Mouse (Mus musculus): ENCODE results near the gene Rcan3.

Rcan3 gene

GRCm38 (mm10) chr4:135433443-135434394 is at the start of gene Rcan3:
Gene Rcan3 (minus strand): TSS chr4:135433853.
- DNase-seq (ENCODE audit: low read depth in 1 of 2, low spot score in 2 of 2), result peak; percentile 14 to 28

GRCm38 (mm10) chr4:135480370-135480769 is 46.7 kb upstream of the Rcan3 start:
- no peak for DNase-seq (ENCODE audit: low read depth in 1 of 2, low spot score in 2 of 2)

- no peak for DNase-seq (ENCODE audit: low read depth in 1 of 2, low spot score in 2 of 2)
Measured at GRCm38 (mm10) chr4:135477851-135478250, 44.2 kb upstream of the Rcan3 start.

- DNase-seq (ENCODE audit: low read depth in 1 of 2, low spot score in 2 of 2), result no peak
Measured at GRCm38 (mm10) chr4:135463406-135463805, 29.8 kb upstream of the Rcan3 start.

- no peak for DNase-seq (ENCODE audit: low read depth in 1 of 2, low spot score in 2 of 2)
Measured at GRCm38 (mm10) chr4:135453572-135453971, 19.9 kb upstream of the Rcan3 start.

GRCm38 (mm10) chr4:135453164-135453563 is 19.5 kb upstream of the Rcan3 start:
- DNase-seq (ENCODE audit: low read depth in 1 of 2, low spot score in 2 of 2), result no peak

DNA sequence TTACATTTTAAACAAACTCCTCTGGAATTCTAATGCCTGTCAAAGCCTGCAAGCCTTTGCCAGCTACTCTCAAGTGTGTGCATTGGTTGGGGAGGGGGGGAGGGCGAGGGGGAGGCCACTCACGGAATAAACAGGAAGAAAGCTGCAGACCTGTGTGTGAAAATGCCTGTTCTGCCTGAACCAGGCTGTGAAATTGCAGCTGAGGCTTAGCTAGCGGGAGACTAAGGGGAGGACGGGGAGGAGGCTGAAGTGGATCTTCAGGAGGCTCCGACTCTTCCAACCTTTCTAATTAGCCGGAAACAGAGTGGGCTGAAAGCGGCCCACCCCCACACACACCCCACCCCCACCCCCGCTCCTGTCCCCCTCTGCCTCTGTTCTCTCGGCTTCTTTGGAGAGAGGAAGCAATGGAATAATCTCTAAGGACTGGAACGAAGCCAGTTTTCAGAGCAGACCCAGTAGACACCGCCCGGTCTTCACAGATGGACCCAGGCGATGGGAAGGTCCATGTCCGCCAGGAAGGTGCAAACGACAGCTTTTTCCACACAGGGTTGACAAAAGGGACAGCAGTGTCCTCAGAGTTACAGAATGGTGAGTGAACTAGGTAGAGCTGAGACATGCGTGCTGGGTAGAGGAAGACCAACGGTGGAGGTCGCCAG is 17.8 kb upstream of the Rcan3 start:
- no peak for DNase-seq (ENCODE audit: low read depth in 1 of 2, low spot score in 2 of 2)

GRCm38 (mm10) chr4:135442473-135442872 is 8.8 kb upstream of the Rcan3 start:
- no peak for DNase-seq (ENCODE audit: low read depth in 1 of 2, low spot score in 2 of 2)

DNA sequence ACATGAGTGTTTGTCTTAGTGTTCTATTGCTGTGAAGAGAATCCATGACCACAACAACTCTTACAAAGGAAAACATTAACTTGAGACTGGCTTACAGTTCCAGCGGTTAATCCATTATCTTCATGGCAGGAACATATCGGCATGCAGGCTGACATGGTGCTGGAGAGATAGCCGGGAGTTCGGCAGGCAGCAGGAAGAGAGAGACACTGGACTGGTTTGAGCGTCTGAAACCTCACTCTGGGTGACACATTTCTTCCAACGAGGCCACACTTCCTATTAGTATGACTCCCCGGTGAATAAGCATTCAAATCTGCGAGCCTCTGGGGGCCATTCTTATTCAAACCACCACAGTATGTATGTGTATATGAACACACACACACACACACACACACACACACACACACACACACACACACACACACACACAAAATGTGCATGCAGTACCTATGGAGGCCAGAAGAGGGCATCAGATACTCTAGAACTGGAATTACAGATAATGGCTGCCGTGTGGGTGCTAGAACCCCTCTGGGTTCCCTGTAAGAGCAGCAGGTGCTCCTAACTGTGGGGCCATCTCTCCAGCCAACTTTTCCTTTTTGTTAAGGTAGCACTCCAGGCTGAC is 6.4 kb upstream of the Rcan3 start:
- DNase-seq (ENCODE audit: low read depth in 1 of 2, low spot score in 2 of 2), result peak in 1 of 2 experiments; percentile 31

DNA sequence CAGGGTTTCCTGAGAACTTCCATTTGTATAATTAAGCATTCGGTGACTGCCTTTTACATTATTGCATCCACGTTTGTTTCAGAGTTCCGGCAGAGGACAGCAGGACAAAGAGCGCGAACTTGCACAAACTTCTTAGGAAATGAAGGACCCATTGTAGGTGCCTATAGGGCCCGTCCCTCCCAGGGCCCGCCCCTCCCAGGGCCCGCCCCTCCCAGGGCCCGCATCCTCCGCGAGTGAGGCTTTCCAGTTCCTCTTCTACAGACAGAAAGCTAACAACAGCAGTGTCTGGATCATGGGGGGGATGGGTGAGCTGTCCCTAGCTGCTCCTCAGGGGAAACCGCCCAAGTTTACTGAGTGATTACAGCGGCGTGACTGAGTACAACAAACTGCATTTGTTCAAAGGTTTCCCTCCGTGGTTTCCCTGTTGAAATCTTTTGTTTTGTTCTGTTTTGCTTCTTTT is 5.6 kb upstream of the Rcan3 start:
- DNase-seq (ENCODE audit: low read depth in 1 of 2, low spot score in 2 of 2), result peak; percentile 45 to 59

DNA sequence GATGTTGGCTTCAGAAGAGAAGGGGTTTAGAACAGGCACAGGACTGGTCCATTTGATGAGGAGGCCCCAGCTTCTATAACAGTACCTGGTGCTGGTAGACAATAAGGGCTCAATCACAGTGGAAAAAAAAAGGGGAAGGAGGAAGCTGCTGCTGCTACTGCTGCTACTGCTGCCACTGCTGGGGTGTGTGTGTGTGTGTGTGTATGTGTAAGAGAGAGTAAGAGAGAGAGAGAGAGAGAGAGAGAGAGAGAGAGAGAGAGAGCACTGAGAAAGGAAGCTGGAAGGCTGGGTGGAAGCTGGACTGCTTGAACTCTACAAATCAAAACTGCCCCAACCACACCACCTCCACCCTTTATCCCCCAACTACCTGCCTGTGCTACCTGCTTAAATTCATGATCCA is 4.3 kb upstream of the Rcan3 start:
- DNase-seq (ENCODE audit: low read depth in 1 of 2, low spot score in 2 of 2), result no peak

- DNase-seq (ENCODE audit: low read depth in 1 of 2, low spot score in 2 of 2), result no peak
Measured at GRCm38 (mm10) chr4:135436291-135436690, 2.6 kb upstream of the Rcan3 start.

DNA sequence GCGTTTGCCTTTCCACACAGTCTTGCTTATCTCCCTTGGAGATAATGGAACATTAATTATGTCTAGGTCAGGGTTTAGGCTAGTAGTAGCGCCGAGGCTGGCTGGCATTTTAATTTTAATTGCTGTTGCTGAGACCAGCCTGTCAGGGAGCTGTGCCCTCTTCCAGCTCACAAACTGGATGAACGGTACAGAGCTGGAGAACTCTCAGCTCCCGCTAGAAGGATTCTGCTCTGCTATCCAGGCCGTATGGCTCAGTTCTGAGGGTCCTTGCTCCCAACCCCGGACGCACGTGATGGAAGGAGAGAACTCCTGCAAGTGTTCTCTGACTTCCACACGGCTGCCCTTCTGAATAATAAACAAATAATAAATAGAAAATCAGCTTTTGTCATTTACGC is 739 bp upstream of the Rcan3 start:
- DNase-seq (ENCODE audit: low read depth in 1 of 2, low spot score in 2 of 2), result no peak

DNA sequence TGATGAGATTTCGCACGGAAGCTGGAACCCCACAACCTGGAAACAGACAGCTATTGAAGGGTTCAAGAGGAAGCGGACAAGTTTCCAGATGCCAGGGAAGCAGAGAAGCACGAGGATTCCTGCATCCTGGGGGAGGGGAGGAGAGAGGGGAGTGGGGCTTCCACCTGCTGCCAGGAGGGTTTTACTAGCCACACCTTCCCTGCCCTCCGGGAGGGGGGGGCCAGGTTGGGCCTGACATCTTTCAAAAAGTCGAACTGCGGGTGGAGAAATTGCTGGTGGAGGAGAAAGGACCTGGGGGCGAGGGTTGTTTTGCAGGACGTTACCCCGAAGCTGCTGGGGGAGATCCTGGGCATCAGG is 589 bp downstream of the Rcan3 start:
- no peak for DNase-seq (ENCODE audit: low read depth in 1 of 2, low spot score in 2 of 2)

DNA sequence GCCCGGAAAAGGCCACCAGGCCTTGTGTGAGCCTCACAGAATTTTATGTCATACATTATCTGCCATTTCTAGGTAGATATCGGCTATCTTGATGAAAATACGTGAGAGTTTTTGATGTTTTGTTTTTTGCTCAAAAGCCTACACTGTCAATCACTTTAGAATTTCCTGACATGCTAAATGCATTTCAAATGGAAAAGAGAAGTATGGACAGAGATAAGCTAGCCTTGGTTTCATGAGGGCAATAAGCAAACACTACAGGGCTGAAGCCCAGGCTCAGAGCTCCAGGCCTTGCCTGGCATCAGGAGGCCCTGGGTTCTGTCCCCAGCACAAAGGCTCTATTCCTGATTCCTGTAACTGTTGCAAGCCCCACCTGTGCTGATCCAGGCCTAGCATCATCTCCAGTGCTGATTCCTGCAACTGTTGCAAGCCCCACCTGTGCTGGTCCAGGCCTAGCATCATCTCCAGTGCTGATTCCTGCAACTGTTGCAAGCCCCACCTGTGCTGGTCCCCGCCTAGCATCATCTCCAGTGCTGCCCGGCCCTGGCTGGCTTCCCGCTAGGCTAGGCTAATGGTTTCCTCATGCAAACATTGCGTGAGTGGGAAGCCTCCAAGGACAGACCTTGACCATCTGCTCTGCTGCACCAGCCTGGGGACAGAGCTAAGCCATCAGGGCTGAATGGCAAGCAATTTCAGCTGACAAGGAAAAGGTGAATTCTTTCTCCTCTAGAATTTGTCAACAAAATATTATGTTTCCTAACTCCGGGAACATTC is 3.5 kb downstream of the Rcan3 start:
- DNase-seq (ENCODE audit: low read depth in 1 of 2, low spot score in 2 of 2), result no peak

- no peak for DNase-seq (ENCODE audit: low read depth in 1 of 2, low spot score in 2 of 2)
Measured at GRCm38 (mm10) chr4:135429383-135429782, 4.3 kb downstream of the Rcan3 start.

DNA sequence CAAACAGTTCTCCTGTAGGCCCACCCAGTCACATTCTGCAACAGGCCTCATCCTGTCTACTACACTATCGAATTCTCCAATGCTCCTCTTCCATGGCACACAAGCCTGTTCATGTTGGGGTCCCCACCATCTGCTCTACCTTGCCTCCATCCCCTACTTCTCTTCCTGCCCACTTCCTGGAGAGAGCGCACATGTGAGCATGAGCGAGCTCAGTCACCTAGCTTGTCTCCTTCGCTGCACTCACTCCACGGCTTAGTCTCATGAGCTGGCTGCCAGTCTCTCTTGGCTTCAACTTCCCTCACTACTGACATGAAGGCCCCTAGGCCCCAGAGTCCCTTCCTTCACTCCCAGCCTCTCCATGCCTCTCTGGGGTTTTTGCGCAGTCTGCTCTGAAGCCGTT is 7.1 kb downstream of the Rcan3 start:
- DNase-seq (ENCODE audit: low read depth in 1 of 2, low spot score in 2 of 2), result no peak

DNA sequence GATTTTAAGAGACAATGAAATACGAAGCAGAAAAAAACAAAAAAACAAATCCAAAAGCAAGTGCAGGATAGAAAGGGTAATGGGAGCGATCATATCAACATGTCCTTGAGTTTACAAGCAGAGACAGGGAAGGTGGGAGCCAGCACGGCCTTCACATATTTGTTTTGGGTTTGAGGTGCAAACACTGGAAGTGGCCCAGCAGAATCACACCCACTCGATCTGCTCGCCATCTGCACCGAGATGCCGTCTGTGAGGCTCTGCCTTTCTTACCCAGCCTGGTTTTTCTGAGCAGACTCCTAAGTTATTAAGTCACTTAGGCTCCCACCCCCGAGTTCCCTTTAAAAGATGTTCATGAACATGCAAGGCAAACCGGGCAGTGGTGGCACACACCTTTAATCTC is 8.0 kb downstream of the Rcan3 start:
- DNase-seq (ENCODE audit: low read depth in 1 of 2, low spot score in 2 of 2), result no peak

DNA sequence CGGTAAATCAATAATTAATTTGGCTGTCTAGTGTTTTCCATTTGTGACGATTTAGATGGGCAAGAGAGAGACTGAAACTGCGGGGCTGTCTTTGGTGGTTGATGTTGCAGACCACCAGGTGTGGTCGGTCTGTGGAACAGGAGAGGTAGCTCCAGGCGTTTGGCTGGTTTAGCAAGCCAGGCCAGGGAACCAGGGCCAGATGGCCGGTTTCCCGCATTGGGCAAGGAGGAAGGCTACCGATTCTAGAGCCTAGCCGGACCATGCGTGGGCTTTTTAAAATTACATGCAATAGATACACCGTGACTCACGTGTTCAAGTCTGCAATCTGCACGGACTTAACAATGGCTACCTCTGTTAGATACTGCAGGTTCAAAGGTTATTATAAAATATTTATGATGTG is 12.7 kb downstream of the Rcan3 start:
- DNase-seq (ENCODE audit: low read depth in 1 of 2, low spot score in 2 of 2), result no peak

- DNase-seq (ENCODE audit: low read depth in 1 of 2, low spot score in 2 of 2), result no peak
Measured at GRCm38 (mm10) chr4:135420416-135420815, 13.2 kb downstream of the Rcan3 start.

DNA sequence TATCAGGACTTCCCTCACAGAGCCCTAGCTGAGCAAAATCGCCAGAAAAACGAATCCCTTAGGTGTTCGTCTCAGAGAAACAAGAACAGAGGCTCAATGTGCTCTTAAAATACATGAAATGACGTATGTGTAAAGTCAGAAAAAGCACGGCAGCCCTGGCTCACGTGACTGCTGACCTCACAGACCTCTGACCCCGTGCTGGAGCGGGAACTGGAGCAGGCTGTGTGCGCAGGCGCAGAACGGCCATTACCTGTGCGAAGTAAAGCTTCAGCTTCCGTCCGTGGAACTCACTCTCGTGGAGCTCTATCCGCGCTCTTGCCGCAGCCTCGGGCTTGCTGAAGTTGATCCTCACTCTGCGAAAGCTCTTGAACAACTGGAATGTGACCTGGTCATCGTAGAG is 13.7 kb downstream of the Rcan3 start:
- no peak for DNase-seq (ENCODE audit: low read depth in 1 of 2, low spot score in 2 of 2)

Data from monocyte, adult 2 months (primary cell).